Mouse (Mus musculus) thymus, postnatal 4 days (tissue): ENCODE data around the gene Tmem104.

Source experiments
- DNase-seq: peaks from one replicate; pipeline ENCODE4 v3.0.0; 2021

The Tmem104 gene

DNA sequence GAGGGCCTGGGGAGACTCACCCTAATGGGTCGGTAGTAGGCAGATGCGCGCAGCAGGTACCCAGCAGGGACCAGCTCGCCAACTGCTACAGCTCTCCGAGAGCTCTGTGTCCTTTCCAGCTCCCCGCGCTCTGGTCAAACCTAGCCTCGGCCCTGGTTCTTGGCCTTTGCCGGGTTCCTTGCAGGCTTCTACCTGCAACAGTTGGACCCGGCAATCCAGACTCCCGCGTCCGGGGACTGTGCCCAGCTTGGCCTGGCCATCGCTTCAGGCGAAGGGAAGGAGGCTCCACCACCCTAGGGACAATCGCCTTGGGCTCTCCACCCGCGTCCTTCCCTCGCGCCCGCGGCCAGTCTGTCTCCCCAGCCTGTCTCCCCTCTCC is 79.1 kb downstream of the Tmem104 start:
- no peak for DNase-seq

DNA sequence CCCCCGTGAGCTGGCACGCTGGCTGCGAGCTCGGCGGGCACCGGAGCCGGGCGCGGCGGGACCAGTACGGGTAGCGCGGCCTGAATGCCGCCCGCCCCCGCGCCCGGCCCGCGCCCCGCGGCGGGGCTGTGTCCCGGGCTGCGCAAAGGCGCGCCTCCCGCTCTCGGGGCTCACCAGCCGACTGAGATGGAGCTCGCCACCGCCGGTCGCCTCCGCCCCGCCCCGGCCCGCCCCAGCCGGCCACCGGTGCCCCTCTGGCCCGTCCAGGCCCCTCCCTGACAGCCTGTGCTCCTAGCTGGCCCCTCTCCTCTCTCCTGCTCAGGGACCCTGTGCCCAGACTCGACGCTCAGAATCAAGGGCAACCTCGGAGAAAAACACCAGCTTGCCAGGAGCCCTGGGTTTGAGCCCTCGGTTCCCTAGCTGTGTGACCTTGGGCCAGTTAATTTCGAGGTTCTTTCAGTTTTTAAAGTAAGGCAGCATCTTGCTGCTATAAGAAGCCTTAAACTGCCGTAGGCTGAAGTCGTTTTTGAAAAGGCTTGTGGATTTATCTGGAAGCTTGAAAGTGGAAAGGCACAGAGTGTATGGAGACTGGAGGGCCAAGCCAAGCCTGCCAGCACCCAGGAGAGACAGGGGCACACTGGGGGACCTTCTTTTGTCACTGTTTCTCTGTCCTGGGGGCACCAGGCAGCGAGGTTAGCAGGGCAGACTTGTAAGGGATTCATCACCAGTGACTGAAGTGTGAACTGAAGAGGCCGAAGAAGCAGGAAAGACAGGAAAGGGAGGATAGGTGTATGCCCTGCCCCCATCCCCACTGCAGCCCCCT is 80.0 kb downstream of the Tmem104 start, which contains the start of gene Grin2c:
TSS of gene Grin2c (minus strand) at position 183 of the 823 bp plus-strand sequence.
- DNase-seq, result no peak

DNA sequence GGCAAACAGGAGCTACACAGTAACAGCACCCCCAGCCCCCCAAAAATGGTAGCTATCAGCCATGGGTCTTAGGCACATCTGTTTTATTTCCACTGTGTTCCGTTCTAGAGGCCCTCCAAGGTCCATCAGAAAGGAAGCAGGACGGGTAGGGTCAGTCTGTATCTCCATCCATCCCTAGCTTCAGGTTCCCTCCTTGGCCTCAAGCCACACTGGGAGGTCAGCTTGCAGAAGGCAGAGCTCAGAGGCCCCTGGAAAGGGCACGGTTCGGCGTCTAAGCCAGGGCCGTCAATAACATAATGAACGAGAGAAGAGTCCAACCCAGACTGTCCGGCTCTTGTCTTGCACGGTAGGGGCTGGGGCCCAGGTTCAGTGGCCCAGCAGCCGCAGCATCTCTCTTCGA is 80.7 kb downstream of the Tmem104 start:
- DNase-seq, result no peak

DNA sequence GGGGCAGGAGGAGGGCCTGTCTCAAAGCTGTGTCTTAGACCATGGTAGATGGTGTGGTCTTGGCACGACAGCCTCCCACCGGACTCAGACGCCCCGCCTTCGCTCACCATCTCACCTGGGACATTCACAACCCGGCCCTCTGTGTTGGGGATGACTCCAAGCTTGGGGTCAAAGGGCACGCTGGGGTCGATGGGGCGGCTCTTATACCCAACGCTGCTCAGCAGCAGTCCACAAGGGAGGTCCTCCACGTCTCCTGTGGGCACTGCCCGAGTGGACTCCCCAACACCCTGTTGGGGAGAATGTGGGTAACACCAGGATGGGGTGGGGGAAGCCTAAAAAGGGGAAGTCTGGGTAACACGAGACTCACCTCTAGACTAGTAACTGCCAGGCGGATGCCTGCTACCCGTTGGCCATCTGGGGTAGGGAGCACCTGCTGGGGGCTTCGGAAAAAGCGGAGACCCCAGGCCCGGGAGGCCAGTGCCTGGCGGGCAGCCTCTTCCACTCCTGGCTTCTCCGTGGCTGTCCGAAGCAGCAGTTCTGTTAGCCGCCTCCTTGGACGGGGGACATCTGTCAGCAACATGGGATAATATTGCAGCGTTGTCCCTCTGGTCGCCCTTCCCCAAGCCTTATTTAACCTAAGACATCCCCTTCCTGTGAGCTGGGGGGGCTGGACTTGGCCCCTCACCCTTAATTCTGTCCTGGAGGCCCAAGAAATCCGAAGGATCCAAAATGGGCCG is 82.2 kb downstream of the Tmem104 start:
- DNase-seq, result no peak

DNA sequence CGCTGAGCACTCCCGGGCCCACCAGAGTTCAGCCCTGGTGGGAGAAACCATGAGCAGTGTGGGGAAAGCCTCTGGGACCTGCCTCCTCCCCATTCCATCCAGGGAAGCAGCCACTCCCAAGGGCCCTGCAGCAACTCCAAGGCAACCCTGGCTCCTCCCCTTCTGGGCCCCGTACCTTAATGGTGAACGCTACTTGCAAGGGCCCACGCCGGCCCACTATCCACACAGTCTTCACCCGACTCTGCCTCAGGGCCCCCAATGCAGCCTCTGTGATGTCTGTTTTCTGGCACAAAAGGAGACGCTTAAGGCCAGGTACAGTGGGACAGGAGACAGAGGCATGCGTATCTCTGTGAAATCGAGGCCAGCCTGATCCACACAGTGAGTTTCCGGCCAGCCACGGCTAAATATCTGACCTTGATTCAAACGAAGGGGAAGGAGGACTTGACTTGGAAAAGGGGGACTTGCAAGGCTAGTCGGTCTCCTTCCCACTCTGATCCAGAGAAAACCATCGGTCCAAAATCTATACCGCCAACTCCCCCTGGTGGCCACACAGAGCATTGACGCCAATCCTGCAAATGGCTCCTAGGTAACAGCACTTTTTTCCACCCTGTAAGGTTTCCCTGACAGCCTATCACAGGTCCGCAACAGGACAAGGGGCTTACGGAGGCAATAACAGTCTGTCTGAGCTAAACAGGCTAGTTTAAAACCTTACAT is 83.0 kb downstream of the Tmem104 start:
- DNase-seq, result peak; percentile 79

DNA sequence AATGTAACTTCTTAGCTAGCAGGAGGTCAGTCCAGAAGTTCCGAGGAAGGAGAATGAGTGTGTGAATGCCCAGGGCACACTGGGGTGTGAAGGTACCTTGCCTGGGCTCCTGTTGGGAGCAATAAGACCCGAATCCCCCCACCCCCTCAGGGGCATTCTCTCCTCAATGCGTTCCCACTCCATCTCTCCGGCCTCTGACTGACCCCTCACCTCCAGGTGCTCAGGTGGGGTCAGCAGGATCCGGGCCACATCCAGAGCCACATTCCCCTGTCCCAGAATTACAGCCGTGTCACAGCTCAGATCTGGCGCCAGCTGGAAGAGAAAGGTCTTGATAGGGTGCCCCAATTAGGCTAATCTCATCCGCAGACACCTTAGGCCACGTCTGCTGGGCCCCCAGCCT is 83.8 kb downstream of the Tmem104 start:
- no peak for DNase-seq

DNA sequence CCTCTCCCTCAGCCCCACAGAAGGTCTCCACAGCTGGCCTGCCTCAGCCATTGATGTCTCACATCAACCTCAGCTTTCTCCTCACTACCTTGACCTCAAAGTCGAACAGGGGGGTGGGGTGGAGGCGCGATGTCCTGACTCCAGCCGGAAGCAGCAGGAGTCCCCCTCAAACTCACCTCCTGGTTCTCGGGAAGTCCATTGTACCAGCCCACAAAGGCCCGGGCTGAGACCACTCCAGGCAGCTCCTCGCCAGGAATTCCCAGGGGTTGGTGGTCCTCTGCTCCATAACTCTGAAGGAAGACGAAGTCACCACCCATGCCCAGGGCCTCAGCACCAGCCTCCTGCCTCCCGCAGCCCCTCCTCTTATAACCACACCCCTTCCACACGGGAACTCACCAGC is 84.2 kb downstream of the Tmem104 start:
- no peak for DNase-seq

DNA sequence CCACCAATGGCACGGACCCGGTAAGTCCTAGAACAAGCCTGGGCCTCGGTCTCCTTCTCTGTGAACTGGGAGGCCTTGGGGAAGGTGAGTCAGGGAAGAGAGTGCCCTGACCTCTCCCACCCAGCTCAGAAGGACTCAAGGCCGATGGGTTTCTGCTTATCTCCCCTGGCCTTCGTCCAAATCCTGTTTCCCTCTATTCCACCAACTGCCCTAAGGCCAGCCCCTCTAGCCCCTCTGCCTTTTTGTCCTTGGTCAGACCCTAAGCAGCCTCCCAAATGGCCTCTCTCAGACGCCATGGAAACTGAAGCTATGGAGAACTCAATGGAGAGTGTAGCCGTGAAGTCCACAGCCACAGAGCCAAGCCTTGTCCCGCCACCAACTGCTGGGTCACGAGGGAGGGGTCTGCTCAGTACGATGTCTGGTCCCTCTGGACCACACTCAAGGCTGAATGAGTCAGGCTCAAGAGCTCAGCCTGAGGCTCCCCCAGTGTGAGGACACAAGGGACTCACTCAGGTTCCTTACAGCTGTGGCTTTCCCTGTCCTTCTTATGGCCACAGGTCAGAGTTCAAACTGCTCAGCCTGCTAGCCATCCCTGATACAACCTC is 85.7 kb downstream of the Tmem104 start:
- DNase-seq, result no peak

DNA sequence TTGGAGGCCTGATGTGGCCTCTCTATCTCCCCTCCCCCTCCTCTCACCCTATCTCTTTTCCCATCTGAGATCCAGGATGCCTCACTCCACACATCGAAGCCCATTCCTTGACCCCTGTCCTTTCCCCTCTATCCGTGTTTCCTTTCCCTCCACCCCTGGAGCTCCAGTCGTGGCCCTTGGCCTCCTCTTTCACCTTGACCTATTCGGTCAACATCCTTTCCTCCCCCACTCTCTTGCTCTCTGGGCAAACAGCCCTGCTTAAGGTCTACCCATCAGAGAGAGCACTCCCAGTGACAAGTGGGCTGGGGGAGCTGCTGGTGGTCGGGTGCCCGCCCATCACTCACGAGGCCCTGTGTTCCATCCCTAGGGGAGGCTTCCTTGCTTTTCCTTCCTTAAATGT is 86.4 kb downstream of the Tmem104 start:
- no peak for DNase-seq

DNA sequence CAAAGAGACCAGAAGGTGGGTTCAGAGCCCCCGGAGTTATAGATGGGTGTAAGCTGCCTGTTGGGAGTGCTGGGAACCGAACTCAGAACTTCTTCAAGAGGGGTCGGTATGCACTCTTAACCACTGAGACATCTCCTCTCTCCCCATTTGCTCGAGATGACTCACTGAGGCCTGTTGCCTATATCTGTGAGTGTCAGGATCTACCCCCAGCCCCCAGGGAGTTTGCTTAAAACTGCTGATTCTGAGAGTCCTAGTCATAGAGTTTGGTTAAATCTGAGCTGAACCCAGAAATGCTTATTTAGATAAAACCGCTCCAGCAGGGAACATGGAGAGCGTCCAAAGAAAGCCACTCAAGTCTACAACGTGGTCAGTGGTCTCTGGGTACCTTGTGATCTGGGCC is 86.9 kb downstream of the Tmem104 start:
- no peak for DNase-seq

DNA sequence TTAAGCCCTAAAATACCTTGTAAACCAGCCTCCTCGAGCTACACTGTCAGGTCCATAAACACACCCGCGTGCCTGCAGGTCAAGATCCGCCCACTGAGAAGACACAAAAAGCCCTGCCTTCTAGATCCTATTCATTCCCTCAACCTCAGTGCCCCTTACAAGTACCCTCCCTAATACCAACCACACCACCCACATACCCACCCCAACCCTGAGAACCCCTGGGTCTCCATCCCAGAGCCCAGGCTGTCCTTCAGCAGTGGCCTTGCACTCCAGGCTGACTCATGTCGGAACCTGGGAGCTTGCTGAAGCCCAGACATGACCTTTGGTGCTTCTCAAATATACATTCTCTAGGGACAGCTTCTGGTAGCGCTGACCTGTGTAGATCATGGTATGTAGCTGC is 87.5 kb downstream of the Tmem104 start:
- no peak for DNase-seq

DNA sequence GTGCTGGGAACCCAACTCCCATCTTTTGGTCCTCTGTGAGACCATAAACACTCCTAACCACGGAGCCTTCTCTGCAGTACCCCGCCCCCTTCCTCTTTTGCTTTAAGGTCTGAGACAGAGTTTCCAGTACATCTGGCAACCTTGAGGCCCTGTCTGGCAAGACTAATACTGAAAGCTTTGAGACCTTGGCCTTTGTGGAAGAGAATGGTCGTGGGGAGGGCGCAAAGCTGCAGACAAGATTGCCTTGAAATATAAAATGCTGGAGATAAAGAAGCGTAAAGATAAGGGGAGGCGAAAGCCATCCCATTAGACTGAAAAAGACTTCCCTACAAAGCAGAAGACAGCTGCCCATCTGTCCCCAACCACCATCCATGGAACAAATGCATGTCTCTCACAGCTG is 88.2 kb downstream of the Tmem104 start:
- DNase-seq, result no peak

DNA sequence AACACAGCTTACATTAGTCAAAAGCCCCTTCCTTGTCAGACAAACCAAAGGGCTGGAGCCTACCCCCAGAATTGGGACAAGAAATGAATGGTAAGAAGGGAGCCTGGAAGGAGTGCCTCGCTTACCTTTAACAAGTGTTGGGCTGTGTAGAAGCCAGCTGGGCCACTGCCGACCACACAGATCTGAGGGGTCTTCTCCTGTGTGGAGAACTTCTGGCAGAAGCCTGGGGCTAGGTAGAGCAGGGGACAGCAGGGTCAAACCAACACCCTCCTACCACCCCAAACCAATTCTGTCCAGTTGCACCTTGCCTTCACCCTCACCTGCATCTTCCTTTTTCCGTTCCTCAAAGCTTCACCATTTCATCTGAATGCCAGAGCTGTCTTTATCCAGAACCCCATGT is 88.7 kb downstream of the Tmem104 start:
- DNase-seq, result no peak

DNA sequence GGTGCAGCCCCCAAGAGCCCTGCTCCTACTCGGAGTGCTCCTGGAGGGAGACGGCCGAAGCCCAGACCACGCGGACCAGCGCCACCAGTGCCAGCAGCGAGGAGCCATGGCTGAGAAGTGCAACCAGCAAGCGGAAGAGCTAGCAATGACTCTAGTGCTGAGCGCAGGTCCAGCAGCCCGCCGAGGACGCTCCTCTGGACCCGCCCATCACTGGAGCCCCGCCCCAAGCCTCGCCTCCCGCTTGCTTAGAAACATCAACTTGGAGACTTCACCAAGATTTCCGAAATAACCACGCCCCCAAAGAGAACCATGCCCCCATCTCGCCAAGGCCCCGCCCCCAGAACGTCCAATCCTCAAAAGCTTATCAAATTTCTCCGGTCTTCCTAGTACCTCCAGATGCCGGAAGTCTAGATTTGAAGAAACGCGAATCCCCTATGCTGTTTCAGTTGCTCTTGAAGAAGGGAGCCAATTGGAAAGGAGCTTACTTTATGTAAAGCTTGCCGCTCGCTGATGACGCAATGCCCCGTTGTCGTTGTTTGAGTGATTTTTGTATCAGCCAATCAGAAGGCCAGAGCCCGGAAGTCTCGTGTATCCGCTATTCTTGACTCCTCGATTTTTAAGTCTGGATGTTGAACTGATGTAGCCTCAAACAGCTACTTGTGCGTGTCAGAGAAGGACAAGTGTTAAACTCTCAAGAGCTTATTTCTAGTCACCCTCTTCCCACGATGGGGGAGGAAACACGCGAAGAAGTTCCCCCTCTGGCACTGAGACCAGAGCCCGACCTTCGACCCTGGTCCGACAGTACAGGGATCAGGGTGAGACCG is 89.7 kb downstream of the Tmem104 start, which contains the start of gene Fdxr:
TSS of gene Fdxr (minus strand) at position 271 of the 824 bp plus-strand sequence.
- DNase-seq, result peak; percentile 99

DNA sequence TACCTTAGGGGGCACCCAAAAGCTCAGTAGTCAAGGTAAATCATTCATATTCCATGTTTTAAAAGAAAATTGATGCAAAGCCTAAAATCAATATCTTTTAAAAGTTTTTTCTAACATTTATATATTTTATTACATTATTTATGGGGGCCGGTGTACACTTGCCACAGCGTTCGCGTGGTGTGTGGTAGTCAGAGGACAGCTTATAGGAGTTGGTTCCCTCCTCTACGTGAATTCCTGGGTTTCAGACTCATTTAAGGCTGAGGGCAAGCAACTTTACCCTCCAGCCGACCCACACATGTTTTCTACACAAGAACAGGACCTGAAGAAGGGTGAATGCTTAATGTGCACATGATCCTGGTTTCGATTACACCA is 90.3 kb downstream of the Tmem104 start:
- DNase-seq, result no peak

DNA sequence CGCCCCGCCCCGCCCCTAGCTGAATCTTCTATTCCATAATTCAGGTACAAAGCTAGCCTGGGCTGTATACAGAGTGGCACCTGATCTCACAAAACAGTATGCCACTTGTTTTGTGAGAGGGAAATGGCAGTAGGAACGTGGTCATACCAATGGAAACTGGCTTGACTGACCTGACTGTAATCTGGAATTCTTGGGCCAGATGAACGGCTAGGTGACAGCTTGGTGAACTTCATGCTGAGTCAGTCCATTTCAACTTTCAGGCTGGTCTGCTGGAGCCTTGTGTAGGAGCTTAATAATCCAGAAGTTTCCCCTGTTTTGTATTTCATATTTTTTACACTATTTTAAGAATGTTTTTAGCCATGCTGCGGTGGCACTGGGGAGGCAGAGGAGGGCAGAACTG is 90.9 kb downstream of the Tmem104 start:
- no peak for DNase-seq

DNA sequence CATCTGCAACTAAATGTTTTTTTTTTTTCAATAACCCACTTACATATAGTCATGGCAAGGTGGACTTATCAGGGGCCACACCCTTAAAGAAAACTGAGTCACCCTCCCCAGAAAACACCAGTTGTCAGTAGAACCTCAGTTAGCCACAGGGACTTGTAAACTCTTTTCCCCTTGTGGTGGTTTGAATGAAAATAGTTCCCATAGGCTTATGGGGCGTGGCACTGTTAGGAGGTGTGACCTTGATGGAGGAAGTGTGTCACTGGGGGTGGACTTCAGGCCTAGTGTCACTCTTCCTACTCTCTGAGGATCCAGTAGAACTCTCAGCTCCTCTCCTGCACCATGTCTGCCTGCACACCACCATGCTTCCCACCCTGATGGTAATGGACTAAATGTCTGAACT is 92.4 kb downstream of the Tmem104 start:
- DNase-seq, result no peak

DNA sequence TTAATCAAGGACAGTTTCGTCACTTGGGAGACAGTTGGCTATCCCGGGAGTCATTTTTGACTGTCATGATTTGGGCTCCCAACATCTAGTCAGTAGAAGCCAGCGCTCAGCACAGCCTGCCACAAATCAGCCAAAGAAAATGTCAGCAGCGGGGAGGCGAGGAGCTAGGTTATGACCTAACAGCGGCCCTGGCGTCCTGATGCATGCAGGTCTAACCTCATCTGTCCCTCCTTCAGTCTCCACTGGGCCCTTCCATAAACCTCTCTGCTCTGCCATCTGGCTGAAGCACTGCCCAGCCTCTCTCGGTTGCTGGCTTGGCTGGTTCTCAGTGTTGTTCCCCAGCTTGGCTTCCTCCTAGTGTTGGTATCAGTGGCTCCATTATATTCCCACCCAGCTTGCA is 95.0 kb downstream of the Tmem104 start:
- no peak for DNase-seq

DNA sequence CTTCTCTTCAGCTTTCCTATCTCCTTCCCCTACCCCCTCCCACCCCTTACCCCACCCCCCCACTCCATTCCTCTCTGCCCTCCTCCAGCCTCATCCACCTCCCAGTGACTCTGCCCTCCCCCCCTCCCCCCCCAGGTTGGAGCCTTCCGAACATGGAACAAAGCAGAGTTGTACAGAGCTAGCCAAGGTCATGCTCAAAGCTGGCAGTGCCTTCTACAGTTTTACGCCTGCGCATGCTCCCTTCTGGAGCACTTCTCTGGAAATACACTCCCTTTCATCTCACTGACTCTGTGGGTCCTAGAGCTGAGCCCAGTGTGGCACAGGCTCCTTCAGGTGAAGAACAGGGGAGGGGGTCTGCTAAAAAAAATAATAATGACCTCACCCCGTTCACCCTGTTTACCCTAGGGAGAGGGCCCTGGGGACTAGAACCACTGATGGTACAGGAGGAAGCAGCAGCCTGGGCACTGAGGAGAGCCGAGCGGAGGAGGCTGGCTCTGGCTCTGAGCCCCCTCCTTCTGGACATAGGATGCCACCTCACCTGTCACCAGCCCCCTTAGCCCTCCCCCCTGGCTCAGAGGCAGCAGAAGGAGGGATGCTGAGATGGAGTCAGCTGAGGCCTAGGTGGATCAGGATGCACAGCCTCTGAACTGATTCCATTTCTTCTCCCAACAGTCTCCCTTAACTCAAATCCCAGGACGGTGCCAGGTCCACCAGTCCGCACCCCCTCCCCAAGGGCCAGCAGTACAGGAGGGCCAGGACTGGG is 95.6 kb downstream of the Tmem104 start:
- no peak for DNase-seq

DNA sequence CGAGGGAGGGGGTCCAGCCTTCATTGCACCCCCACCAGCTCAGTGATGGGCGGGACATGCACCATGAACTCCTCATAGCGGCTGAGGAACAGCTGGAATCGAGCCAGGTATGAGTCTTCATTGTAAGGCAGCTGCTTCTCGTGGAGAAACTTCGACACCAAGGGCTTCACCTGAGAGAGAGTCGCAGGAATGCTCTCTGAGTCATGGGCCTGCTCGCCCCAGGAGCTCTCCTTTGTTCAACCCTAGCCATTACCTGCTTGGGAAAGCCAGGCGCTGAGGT is 96.1 kb downstream of the Tmem104 start:
- DNase-seq, result no peak

DNA sequence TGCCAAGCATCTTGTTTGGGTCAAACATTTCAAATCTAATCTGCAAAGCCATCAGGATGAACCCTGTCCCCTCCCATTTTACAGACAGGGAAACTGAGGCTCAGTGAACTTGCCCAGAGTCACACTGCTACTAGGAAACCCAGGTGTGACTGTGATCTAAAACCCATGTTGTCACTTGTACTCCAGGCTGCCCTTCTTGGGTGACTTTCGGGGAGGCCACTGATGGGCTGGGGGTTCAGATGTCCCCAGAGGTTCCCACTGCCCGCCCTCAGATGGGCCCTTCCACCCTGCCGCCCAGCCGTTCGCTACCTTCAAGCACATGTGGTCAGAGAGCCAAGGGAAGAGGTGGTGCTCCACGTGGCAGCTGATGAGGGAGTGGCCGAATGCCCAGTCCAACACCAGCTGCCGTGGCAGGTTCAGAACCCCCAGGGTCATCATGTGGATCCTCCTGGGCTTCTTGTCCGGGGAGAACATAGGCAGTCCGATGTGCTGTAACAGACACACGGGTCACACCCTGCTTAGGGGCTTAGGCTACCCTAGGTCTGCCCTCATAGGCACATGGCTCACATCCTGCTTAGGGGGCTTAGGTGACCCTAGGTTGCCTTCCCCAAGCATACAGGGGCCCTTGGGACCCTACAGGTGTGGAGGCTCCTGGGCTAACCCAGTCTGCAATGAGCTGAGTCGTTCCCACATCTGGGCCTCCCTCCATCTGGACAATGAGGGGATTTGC is 96.8 kb downstream of the Tmem104 start:
- no peak for DNase-seq
